Mouse (Mus musculus): Measurements from ENCODE around the gene Pde3a.

Gene Pde3a

GRCm38 (mm10) chr6:141265257-141265656, 16.2 kb downstream of the Pde3a start:
- no peak for DNase-seq (ENCODE audit: low spot score in 2 of 2)

- no peak for DNase-seq (ENCODE audit: low spot score in 2 of 2)
Measured at GRCm38 (mm10) chr6:141267888-141268570, 19.0 kb downstream of the Pde3a start.

- DNase-seq (ENCODE audit: low spot score in 2 of 2): no peak
Measured at GRCm38 (mm10) chr6:141268871-141269270, 19.8 kb downstream of the Pde3a start.

DNA sequence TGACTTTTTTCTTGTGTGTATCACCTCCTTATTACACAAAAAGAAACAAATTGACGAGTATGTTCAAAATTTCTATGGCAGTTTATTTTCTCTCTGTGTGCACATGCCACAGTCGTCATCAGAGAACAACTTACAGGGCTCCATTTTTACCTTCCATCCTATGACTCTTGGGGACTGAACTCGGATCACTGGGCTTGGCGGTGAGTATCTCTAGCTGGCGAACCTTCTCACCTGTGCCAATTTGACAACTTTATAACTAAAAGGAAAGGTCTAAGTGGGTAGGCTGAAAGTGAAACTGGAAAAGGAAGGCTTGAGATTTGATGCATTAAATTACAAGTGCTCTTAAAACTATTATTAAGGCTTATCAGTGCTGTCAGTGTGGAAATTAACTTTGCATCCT, 22.1 kb downstream of the Pde3a start:
- DNase-seq (ENCODE audit: low spot score in 2 of 2): no peak

- DNase-seq (ENCODE audit: low spot score in 2 of 2): no peak
Measured at GRCm38 (mm10) chr6:141271579-141271978, 22.5 kb downstream of the Pde3a start.

- DNase-seq (ENCODE audit: low spot score in 2 of 2): no peak
Measured at GRCm38 (mm10) chr6:141273685-141274084, 24.6 kb downstream of the Pde3a start.

DNA sequence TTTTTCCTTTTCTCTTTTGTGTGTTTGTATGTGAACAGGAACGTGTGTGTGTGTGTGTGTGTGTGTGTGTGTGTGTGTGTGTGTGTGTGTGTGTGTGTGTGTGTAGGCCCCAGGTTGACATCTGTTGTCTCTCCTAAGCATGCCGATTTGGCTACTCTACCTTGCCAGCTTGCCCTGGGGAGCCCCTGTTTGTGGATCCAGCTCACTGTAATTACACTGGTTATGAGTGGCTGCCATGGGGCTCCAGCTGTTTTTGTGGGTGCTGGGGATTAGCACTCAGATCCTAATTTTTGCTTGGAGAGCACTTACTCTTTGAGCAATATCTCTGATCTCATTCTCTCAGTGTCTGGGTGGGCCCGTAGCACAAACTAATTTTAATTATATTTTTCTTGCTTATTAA, 32.6 kb downstream of the Pde3a start:
- no peak for DNase-seq (ENCODE audit: low spot score in 2 of 2)

DNA sequence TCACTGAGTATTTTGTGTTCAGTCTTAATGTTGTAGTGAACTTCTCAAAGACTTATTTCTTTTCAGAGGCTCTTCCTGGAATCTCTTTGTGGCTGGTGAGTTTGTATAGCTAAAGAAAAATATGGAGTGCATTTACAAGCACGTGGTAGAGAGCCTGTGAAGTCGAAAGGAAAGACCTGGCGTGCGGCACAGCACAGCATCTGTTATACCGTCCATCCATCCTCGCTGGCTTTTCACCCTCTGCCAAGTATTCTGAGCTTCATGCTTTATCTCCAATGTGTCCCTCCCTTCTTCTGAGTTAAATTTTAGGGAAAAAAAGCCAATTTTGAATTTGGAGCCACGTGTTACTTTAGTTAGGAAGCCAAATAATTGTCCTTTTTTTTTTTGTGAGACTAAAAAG, 33.7 kb downstream of the Pde3a start:
- peak in 1 of 2 experiments; percentile 6 for DNase-seq (ENCODE audit: low spot score in 2 of 2)

DNA sequence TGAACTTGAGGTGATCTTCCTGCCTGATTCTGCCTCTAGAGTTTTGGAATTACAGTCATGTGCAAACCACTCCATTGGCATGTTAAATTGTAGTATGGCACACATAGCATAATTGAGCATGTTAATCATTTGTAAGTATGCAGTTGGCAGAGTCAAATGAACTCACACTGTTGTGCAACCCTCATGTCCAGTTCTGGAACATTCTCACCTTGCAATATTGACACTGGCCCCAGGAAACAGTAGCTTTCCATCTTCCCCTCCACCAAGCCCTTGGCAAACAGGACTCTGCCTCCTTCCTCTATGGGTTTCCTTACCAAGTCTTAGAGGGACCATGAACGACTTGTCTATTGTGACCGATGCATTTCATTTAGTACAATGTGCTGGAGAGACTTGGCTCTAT, 42.1 kb downstream of the Pde3a start:
- no peak for DNase-seq (ENCODE audit: low spot score in 2 of 2)

- DNase-seq (ENCODE audit: low spot score in 2 of 2): no peak
Measured at GRCm38 (mm10) chr6:141292826-141293459, 43.9 kb downstream of the Pde3a start.

- no peak for DNase-seq (ENCODE audit: low spot score in 2 of 2)
Measured at GRCm38 (mm10) chr6:141293460-141293853, 44.4 kb downstream of the Pde3a start.

DNA sequence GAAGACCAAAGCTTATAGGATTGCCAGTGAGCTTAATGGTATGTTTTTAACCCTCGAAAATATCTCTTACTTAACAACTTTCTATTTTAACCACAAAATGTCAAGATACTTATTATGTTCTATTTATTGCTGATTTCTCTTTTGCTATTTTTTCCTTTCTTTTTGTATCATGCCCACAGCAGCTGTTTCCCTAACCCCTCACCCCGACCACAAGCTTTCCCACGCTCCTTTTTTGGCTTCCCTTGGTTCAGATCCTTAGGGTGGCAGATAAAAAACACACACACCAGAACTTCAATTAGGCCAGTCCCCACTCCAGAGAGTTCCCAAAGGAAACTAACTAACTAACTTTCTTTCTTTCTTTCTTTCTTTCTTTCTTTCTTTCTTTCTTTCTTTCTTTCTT, 46.2 kb downstream of the Pde3a start:
- no peak for DNase-seq (ENCODE audit: low spot score in 2 of 2)

- DNase-seq (ENCODE audit: low spot score in 2 of 2): no peak
Measured at GRCm38 (mm10) chr6:141301750-141302748, 53.0 kb downstream of the Pde3a start.

DNA sequence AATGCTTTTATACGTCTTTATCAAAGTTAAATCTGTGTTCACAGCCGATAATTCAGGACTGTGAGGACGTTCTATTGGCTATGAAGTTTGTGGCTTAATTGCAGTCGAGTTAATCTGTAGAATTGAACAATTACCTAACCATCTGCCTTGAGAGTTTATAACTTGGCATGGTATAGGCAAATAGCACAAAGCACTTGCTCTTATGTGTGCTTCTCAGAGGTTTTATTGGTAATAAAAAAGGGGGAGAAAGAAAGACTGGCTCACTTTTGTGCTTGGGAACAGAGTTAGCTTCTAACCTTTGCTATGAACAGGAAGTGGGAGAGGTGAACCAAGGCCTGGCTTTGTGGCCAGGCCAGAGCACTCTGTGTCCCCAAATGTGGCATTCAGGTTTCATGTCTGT, 53.8 kb downstream of the Pde3a start:
- DNase-seq (ENCODE audit: low spot score in 2 of 2): no peak

DNA sequence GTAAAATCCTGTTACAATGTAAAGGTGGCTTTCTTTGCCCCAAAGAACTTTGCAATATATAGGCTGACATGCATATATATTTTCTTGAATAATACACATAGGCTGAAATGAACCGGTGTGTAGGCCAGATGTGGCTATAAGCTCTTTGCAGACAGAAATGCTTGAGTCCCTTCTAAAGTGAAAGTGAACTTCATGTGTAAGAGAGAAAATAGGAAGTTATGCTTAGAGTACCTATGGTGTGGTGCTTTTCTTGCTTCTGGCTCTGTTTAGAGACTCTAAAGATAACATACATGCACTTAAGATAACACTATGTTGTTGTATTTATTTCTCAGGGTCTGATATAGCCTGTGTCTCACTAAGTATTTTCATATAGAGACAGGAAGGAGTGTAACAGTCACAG, 58.3 kb downstream of the Pde3a start:
- no peak for DNase-seq (ENCODE audit: low spot score in 2 of 2)

- DNase-seq (ENCODE audit: low spot score in 2 of 2): no peak
Measured at GRCm38 (mm10) chr6:141308451-141308850, 59.4 kb downstream of the Pde3a start.

- DNase-seq (ENCODE audit: low spot score in 2 of 2): no peak
Measured at GRCm38 (mm10) chr6:141309872-141310271, 60.8 kb downstream of the Pde3a start.

DNA sequence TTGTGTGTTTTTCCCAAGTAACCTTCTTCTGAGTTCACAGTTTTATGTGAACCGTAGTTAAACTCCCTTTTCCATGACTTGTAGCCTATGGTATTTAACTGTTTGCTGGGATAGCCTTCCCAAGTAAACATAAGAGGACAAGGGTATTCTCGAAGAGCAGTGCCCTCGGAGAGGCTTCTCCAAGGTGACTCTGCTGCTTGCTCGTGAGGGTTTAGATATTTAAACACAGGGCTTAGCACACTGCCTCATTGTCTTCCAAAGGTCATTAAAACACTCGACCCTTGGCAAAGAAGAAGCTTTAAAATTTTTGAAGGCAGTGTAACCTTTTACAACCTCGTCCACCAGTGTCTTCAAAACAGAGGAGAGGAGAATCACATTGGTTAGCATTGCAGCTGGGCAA, 61.3 kb downstream of the Pde3a start:
- no peak for DNase-seq (ENCODE audit: low spot score in 2 of 2)

- no peak for DNase-seq (ENCODE audit: low spot score in 2 of 2)
Measured at GRCm38 (mm10) chr6:141311615-141312014, 62.5 kb downstream of the Pde3a start.

DNA sequence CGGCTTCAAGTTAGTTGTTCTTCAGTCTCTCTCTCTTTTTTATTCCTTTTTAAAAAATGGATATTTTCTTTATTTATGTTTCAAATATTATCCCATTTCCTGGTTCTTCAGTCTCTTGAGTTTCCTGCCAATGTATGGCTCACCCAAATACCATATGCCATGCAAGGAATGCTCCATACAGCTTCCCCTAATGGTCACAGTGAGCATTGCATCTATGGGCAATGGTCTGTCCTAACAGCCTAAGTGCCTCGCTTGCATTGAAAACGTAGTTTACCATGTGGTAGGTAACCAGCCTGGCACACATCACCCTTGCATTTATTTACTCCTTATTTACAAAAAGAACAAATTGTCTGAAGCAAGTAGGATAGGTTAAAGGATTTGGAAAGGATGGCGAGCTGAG, 64.0 kb downstream of the Pde3a start:
- DNase-seq (ENCODE audit: low spot score in 2 of 2): no peak

- DNase-seq (ENCODE audit: low spot score in 2 of 2): no peak
Measured at GRCm38 (mm10) chr6:141318440-141318839, 69.4 kb downstream of the Pde3a start.

GRCm38 (mm10) chr6:141321253-141321652, 72.2 kb downstream of the Pde3a start:
- DNase-seq (ENCODE audit: low spot score in 2 of 2): no peak
